Mouse (Mus musculus): ENCODE results near the gene Hs1bp3. TPM values are rescaled to one million over a fixed set of nuclear protein-coding genes. Genes with fewer than 3 reads are reported as not detected.
A peak's percentile ranks its signal among the peaks of the same experiment; 100 is the strongest.

Gene Hs1bp3
- polyA plus RNA-seq, 1 experiment from 2014 or later: 10.1 TPM

DNA sequence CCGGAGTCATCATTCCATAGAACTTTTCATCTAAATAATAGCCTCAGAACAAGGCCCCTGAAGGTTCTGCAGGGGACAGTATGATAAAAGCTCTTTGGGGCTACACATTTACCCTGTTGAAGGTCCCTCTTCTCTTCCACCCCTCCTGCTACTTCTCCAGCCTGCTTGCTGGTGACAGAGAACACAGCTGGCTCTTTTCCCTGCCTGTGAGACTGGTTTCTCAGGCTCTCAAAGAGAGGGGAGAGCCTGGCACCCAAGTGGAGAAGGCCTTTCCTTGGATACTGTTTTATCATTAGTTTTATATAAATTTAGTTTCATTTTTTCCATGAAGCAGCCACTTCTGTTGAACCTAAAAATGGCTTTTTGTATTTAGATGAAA, 14.4 kb downstream of the Hs1bp3 start:
- no peak for ATAC-seq (ENCODE audit: low FRiP score)

DNA sequence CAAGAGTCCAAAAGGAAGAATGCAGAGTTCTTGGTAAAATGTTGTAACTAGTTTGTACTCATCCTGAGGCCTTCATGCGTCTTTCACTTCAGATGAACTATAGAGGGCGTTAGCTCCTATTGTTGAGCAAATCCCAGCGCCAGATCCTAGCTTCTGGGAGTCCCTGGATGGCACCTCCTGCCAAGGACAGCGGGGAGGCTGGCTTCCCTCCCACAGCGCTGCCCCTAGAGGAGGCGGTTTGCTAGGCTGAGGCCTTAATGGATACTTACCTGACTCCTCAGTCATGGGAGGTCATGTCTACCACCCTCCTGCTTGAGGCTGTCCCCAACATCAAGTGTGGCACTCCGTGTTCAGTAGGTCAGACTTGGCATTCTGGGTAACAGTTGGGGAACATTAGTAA, 16.0 kb downstream of the Hs1bp3 start:
- H3K9ac ChIP-seq: no peak overlapping the region
- H3K4me1 ChIP-seq (replicated peaks): peaks cover 35% of the 10 kb centered on the region
- WGBS: 93% methylated on average over 7 of the region's 7 CpGs
- no peaks in the 10 kb centered on the region for H3K27me3 ChIP-seq
- no peak overlapping the region for H3K4me3 ChIP-seq
- no peak for ATAC-seq (ENCODE audit: low FRiP score)
- peaks cover 17% of the 10 kb centered on the region for H3K36me3 ChIP-seq
- H3K9me3 ChIP-seq: no peaks in the 10 kb centered on the region
- H3K27ac ChIP-seq: no peak overlapping the region
- no peak overlapping the region for H3K4me2 ChIP-seq

More for the DNA sequence above, 14.4 kb downstream of the Hs1bp3 start:
- Histone ChIP-seq H3K27me3 (no peaks in the 10 kb centered on the region), H3K27ac (peak overlapping the region; percentile 89), H3K4me1 (replicated peaks) (peaks cover 33% of the 10 kb centered on the region), H3K9me3 (no peaks in the 10 kb centered on the region), H3K36me3 (peaks cover 29% of the 10 kb centered on the region), H3K4me3 (no peak overlapping the region), H3K4me2 (no peak overlapping the region), H3K9ac (peak overlapping the region; percentile 64)
- WGBS: 61% methylated on average over 1 of the region's 1 CpGs

DNA sequence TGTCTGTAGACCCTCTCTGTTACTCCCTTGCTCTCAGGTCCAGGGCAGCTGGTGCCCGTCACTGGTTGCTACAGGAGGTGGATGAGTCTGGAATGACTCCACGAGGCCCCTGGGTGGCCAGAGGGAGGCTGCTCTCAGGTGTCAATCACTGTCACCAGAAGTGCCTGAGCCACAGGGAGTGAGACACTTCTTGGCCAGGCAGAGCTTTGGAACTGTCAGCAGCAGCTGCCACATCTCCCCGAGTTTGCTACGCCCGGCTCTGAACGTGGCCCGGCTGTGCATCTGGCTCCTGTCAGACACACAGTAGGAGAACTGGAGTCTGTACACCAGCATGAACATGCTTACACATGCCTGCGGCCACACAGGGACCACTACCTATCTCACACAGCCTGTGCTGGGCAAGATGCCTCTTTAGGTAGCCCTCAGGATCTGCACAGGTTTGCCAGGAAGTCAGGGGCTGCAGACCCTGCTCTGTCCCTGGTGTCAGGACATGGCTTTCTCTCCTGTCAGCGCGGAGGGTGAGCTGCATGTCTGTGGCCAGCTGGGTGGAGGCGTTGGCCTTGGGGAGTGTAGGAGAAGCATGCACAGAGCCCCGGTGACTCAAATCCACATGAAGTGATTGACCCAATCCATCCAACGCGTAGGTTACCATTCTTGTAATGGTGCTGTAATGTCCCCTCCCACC, 18.4 kb downstream of the Hs1bp3 start:
- H3K27ac ChIP-seq: peak overlapping the region; percentile 69; the same call in 1 of the 2 replicates
- 52% methylated on average over 14 of the region's 14 CpGs for WGBS
- peak; percentile 5; the same call in 1 of the 2 replicates for ATAC-seq (ENCODE audit: low FRiP score)
- peaks cover 17% of the 10 kb centered on the region for H3K36me3 ChIP-seq
- no peaks in the 10 kb centered on the region for H3K27me3 ChIP-seq
- H3K4me1 ChIP-seq (replicated peaks): peaks cover 35% of the 10 kb centered on the region
- no peak overlapping the region for H3K4me3 ChIP-seq
- peak overlapping the region; percentile 47; the same call in 1 of the 2 replicates for H3K9ac ChIP-seq
- H3K9me3 ChIP-seq: no peaks in the 10 kb centered on the region
- H3K4me2 ChIP-seq: no peak overlapping the region

DNA sequence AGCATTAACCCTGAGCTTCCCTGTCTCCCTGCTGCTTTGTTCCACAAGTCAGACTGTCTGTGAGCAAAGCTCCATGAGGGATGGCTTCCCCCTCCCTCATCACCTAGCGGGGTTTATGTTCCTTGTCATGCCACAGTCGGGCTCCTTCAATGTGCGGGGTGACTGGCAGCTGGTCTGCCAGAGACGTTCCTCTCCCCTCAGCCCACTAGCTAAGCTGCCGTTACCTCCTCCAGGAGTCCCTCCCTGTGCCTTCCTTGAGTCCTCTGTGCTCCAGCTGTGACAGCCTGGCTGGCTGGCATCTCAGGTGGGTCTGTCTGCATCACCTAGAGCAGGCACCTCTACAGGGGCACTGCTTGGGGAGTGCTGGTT, 18.9 kb downstream of the Hs1bp3 start:
- Histone ChIP-seq H3K9me3 (no peaks in the 10 kb centered on the region), H3K36me3 (peaks cover 21% of the 10 kb centered on the region), H3K27ac (peak overlapping the region; percentile 69), H3K4me1 (replicated peaks) (peaks cover 33% of the 10 kb centered on the region), H3K27me3 (no peaks in the 10 kb centered on the region), H3K9ac (peak overlapping the region; percentile 47; the same call in 1 of the 2 replicates), H3K4me2 (peak overlapping the region; percentile 21; the same call in 1 of the 2 replicates), H3K4me3 (no peak overlapping the region)
- peak; percentile 2; the same call in 1 of the 2 replicates for ATAC-seq (ENCODE audit: low FRiP score)
- 40% methylated on average over 5 of the region's 5 CpGs for WGBS

DNA sequence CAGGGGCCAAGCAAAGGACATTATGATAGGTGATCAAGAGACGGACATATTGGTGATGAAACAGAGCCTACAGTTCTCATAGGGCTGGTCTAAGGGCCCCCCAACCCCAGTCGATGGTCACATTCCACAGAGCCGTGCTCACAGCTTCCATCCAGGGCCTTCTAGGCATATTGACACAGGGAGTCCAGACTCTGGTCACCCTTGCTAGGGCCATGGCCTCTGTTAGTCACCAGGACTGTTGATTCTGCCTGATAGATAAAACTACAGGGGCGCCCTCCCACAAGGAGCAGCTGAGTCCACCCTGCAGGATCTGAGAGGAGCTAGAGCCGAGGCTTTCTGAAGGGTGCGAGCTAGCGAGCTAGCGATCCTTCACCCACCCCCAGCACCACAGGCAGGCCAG, 20.4 kb downstream of the Hs1bp3 start:
- no peak overlapping the region for H3K9ac ChIP-seq
- H3K4me1 ChIP-seq (replicated peaks): peaks cover 27% of the 10 kb centered on the region
- no peaks in the 10 kb centered on the region for H3K27me3 ChIP-seq
- ATAC-seq (ENCODE audit: low FRiP score): no peak
- H3K27ac ChIP-seq: no peak overlapping the region
- H3K4me3 ChIP-seq: no peak overlapping the region
- H3K9me3 ChIP-seq: no peaks in the 10 kb centered on the region
- no peak overlapping the region for H3K4me2 ChIP-seq
- WGBS: 87% methylated on average over 8 of the region's 8 CpGs
- peaks cover 27% of the 10 kb centered on the region for H3K36me3 ChIP-seq

DNA sequence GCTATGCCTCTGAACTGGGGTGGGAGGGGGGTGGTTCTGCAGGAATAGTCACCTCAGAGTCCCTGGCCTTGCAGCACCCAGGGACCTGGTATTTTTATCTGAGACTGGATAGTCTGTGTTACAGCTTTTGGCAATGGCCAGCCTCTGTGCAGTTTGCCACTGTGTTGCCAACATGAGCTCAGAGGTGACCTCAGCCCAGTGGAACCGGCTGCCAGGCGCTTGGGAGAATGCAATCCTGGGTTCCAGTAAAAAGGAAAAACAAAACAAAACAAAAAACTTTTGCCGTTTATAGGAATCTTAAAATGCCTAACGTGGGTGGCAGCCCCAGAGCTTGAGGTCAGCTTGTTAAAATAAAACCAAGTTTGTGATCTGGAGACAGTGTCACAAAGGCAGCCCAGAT, 21.0 kb downstream of the Hs1bp3 start:
- ATAC-seq (ENCODE audit: low FRiP score): no peak
- peaks cover 25% of the 10 kb centered on the region for H3K36me3 ChIP-seq
- WGBS: 91% methylated on average over 4 of the region's 4 CpGs
- no peaks in the 10 kb centered on the region for H3K27me3 ChIP-seq
- H3K9ac ChIP-seq: no peak overlapping the region
- H3K9me3 ChIP-seq: no peaks in the 10 kb centered on the region
- no peak overlapping the region for H3K4me2 ChIP-seq
- H3K27ac ChIP-seq: no peak overlapping the region
- H3K4me3 ChIP-seq: no peak overlapping the region
- H3K4me1 ChIP-seq (replicated peaks): peaks cover 33% of the 10 kb centered on the region

DNA sequence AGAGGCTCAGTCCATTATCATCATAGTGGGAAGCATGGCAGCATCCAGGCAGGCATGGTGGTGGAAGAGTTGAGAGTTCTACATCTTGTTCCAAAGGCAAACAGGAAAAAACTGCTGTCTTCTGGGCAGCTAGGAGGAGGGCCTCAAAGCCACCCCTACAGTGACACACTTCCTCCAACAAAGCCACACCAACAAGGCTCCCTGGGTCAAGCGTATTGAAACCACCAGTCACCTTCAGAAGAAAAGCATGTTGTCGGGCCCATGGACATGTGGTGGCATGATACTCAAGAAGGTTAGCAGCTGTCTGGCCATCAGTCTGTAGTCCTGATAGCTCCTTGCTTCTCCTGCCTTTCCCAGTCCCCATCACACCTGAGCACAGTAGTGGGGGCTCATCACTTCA, 22.3 kb downstream of the Hs1bp3 start:
- Histone ChIP-seq H3K9ac (no peak overlapping the region), H3K4me1 (replicated peaks) (peaks cover 46% of the 10 kb centered on the region), H3K4me3 (no peak overlapping the region), H3K4me2 (no peak overlapping the region), H3K9me3 (no peaks in the 10 kb centered on the region), H3K27me3 (no peaks in the 10 kb centered on the region), H3K36me3 (peaks cover 22% of the 10 kb centered on the region), H3K27ac (no peak overlapping the region)
- no peak for ATAC-seq (ENCODE audit: low FRiP score)
- WGBS: 93% methylated on average over 2 of the region's 2 CpGs

DNA sequence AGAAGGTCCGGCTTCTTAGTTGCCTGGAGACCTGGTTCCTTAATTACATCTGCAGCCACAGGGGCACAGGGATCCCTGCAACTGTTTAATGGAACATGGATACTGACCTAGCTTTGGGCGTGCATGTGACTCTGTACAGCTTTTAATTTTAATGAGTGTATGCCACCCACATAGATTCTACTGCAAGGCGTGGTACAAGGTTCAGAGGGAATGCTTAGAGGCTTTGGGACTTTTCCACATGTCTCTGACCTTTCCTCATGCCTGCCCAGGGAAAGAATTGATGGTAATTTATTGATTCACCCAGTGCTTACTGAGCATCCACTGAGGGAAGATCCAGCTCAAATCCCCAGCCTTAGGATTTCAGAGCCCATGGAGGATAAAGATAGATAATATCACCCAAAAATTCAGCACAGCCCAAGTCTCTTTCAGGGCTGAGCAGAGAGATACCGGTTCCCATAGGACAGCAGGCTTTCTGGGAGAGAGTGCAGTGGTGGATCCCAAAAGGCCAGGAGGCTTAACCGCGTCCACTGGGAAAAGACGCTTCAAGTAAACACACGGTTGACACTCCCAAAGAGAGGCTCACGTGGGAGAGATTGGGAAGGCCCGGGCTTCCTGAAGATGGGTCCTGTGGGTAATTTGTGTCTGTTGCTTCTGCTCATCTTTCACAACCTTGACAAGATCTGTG, 23.5 kb downstream of the Hs1bp3 start:
- H3K27ac ChIP-seq: no peak overlapping the region
- peaks cover 35% of the 10 kb centered on the region for H3K4me1 ChIP-seq (replicated peaks)
- no peak overlapping the region for H3K9ac ChIP-seq
- 86% methylated on average over 10 of the region's 10 CpGs for WGBS
- H3K9me3 ChIP-seq: no peaks in the 10 kb centered on the region
- H3K27me3 ChIP-seq: no peaks in the 10 kb centered on the region
- H3K36me3 ChIP-seq: peaks cover 26% of the 10 kb centered on the region
- H3K4me3 ChIP-seq: no peak overlapping the region
- no peak for ATAC-seq (ENCODE audit: low FRiP score)
- H3K4me2 ChIP-seq: no peak overlapping the region

DNA sequence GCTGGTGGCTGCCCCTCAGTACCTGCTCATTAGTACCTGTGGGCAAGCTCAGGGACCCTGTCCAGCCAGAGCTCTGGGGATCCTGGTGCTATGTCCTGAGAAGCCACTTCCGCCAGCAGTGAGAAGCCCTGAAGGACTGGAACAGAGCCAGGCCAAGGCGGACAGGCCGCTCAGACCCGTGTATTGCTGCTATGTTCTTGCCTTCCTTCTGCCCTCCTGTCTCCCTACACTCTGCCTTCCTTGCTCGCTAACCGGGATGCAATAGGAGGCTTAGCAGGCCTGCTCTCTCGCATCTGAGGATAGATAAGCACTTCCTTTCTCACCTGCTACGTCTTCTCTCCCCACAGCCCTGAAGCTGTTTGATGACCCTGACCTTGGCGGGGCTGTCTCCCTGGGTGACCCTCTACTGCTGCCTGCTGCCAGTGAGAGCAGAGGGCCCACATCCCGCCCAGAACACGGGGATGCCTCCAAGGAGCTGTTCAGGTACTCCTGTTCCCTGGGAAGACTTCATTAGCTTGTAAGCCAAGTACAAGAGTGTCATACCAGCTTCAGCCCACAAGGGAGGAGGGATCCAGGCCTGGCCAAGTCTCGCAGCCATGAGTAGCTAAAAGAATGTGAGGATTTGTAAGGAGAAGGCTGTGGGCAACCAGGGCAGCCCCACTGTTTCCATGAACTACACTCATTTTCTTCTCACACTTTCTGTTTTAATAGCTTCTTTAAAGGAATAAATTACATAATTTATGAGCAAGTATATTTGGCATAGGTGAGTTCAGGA, 24.2 kb downstream of the Hs1bp3 start:
- Histone ChIP-seq H3K4me2 (no peak overlapping the region), H3K27me3 (no peaks in the 10 kb centered on the region), H3K36me3 (peaks cover 33% of the 10 kb centered on the region), H3K27ac (0 out of 2 replicates have a peak overlapping the region, but pooled peaks have one; percentile 10), H3K4me3 (no peak overlapping the region), H3K4me1 (replicated peaks) (peaks cover 28% of the 10 kb centered on the region), H3K9ac (peak overlapping the region; percentile 21; the same call in 1 of the 2 replicates), H3K9me3 (no peaks in the 10 kb centered on the region)
- 82% methylated on average over 12 of the region's 12 CpGs for WGBS
- ATAC-seq (ENCODE audit: low FRiP score): no peak

DNA sequence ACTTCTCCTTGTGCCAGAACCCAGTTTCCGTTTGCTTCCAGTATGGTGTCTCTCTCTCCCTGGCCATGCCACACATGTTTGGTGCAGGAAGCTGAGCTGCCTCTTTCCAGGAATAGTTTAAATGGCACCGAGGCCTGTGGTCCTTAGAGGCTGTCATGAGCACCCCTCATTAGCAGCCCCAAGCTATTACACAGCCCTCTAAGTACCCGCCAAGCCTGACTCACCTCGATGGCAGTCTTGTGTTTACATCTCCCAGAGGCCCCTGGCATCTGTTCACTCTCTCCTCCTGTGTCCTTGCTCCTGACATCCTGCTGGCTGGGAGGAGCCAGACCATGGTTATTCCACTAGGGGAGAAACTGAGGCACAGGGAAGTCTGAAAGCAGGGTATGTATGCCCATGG, 25.3 kb downstream of the Hs1bp3 start:
- Histone ChIP-seq H3K4me1 (replicated peaks) (peaks cover 26% of the 10 kb centered on the region), H3K27me3 (no peaks in the 10 kb centered on the region), H3K9ac (0 out of 2 replicates have a peak overlapping the region, but pooled peaks have one; percentile 49), H3K4me3 (no peak overlapping the region), H3K9me3 (no peaks in the 10 kb centered on the region), H3K27ac (peak overlapping the region; percentile 3; the same call in 1 of the 2 replicates), H3K4me2 (no peak overlapping the region), H3K36me3 (peaks cover 42% of the 10 kb centered on the region)
- 43% methylated on average over 4 of the region's 4 CpGs for WGBS
- peak; percentile 17; the same call in 1 of the 2 replicates for ATAC-seq (ENCODE audit: low FRiP score)

DNA sequence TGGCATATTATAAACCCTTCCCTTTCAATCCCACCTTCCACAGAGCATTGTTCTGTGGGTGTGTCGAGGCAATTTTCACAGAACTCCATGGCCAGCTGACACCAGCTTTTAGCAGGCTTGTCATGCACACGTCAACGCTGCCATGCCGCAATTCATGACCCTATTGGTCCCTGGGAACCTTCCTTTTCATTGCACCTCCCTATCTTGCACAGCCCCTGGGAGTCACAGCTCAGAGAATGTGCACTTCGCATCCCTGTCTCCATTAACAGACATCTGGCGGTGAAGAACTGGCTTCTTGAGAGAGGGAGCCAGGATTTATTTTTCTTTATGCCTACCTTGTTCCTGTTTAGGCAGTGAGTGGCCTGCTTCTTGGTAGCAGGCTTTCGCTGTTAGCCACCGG, 25.7 kb downstream of the Hs1bp3 start:
- Histone ChIP-seq H3K4me1 (replicated peaks) (peaks cover 26% of the 10 kb centered on the region), H3K36me3 (peaks cover 42% of the 10 kb centered on the region), H3K9ac (peak overlapping the region; percentile 49; the same call in 1 of the 2 replicates), H3K9me3 (no peaks in the 10 kb centered on the region), H3K27ac (peak overlapping the region; percentile 44; the same call in 1 of the 2 replicates), H3K4me2 (no peak overlapping the region), H3K4me3 (no peak overlapping the region), H3K27me3 (no peaks in the 10 kb centered on the region)
- ATAC-seq (ENCODE audit: low FRiP score): peak; percentile 37; the same call in 1 of the 2 replicates
- 41% methylated on average over 8 of the region's 8 CpGs for WGBS
